Mouse (Mus musculus): ENCODE results near the gene Mrc2. TPM values are rescaled to one million over a fixed set of nuclear protein-coding genes. Genes with fewer than 3 reads are reported as not detected.

The Mrc2 gene
- polyA plus RNA-seq, 1 experiment from 2014 or later: 4.9 TPM

- no peak overlapping the region for H3K4me3 ChIP-seq (ENCODE audit: low read length)
- 17% methylated on average over 2 of the region's 2 CpGs for WGBS
- no peak overlapping the region for H3K27ac ChIP-seq (ENCODE audit: low read depth, low read length)
- H3K36me3 ChIP-seq (ENCODE audit: control insufficient read depth, insufficient read depth, low read length): peaks cover 10% of the 10 kb centered on the region
- H3K9me3 ChIP-seq (ENCODE audit: control insufficient read depth, low read length): no peaks in the 10 kb centered on the region
- no peak for ATAC-seq
- no peaks in the 10 kb centered on the region for H3K4me1 ChIP-seq (ENCODE audit: control insufficient read depth, insufficient read depth, low read depth, low read length)
- H3K4me2 ChIP-seq (ENCODE audit: low read length): no peak overlapping the region
- no peaks in the 10 kb centered on the region for H3K27me3 ChIP-seq (replicated peaks; ENCODE audit: control insufficient read depth, insufficient read depth, low read length)
- no peak overlapping the region for H3K9ac ChIP-seq (ENCODE audit: low read depth, low read length)
Observed at GRCm38 (mm10) chr11:105270155-105270554, 22.3 kb upstream of the Mrc2 start.

- no peaks in the 10 kb centered on the region for H3K4me1 ChIP-seq (ENCODE audit: control insufficient read depth, insufficient read depth, low read depth, low read length)
- H3K4me3 ChIP-seq (ENCODE audit: low read length): no peak overlapping the region
- H3K36me3 ChIP-seq (ENCODE audit: control insufficient read depth, insufficient read depth, low read length): peaks cover 24% of the 10 kb centered on the region
- no peaks in the 10 kb centered on the region for H3K9me3 ChIP-seq (ENCODE audit: control insufficient read depth, low read length)
- no peak overlapping the region for H3K4me2 ChIP-seq (ENCODE audit: low read length)
- H3K27ac ChIP-seq (ENCODE audit: low read depth, low read length): no peak overlapping the region
- 92% methylated on average over 6 of the region's 6 CpGs for WGBS
- ATAC-seq: no peak
- no peak overlapping the region for H3K9ac ChIP-seq (ENCODE audit: low read depth, low read length)
- no peaks in the 10 kb centered on the region for H3K27me3 ChIP-seq (replicated peaks; ENCODE audit: control insufficient read depth, insufficient read depth, low read length)
Observed at GRCm38 (mm10) chr11:105280456-105280855, 12.0 kb upstream of the Mrc2 start.

- H3K27ac ChIP-seq (ENCODE audit: low read depth, low read length): no peak overlapping the region
- no peak for ATAC-seq
- 86% methylated on average over 7 of the region's 7 CpGs for WGBS
- H3K9ac ChIP-seq (ENCODE audit: low read depth, low read length): no peak overlapping the region
- H3K4me2 ChIP-seq (ENCODE audit: low read length): no peak overlapping the region
- H3K4me3 ChIP-seq (ENCODE audit: low read length): no peak overlapping the region
- H3K36me3 ChIP-seq (ENCODE audit: control insufficient read depth, insufficient read depth, low read length): peaks cover 16% of the 10 kb centered on the region
- no peaks in the 10 kb centered on the region for H3K9me3 ChIP-seq (ENCODE audit: control insufficient read depth, low read length)
- no peaks in the 10 kb centered on the region for H3K27me3 ChIP-seq (replicated peaks; ENCODE audit: control insufficient read depth, insufficient read depth, low read length)
- H3K4me1 ChIP-seq (ENCODE audit: control insufficient read depth, insufficient read depth, low read depth, low read length): no peaks in the 10 kb centered on the region
Observed at GRCm38 (mm10) chr11:105281291-105281690, 11.2 kb upstream of the Mrc2 start.

GRCm38 (mm10) chr11:105281763-105282459, 10.5 kb upstream of the Mrc2 start:
- no peak overlapping the region for H3K4me2 ChIP-seq (ENCODE audit: low read length)
- H3K27ac ChIP-seq (ENCODE audit: low read depth, low read length): no peak overlapping the region
- ATAC-seq: no peak
- H3K36me3 ChIP-seq (ENCODE audit: control insufficient read depth, insufficient read depth, low read length): peaks cover 10% of the 10 kb centered on the region; the same call in 1 of the 2 replicates
- H3K4me3 ChIP-seq (ENCODE audit: low read length): no peak overlapping the region
- no peaks in the 10 kb centered on the region for H3K27me3 ChIP-seq (replicated peaks; ENCODE audit: control insufficient read depth, insufficient read depth, low read length)
- H3K9me3 ChIP-seq (ENCODE audit: control insufficient read depth, low read length): no peaks in the 10 kb centered on the region
- WGBS: 73% methylated on average over 12 of the region's 12 CpGs
- no peak overlapping the region for H3K9ac ChIP-seq (ENCODE audit: low read depth, low read length)
- no peaks in the 10 kb centered on the region for H3K4me1 ChIP-seq (ENCODE audit: control insufficient read depth, insufficient read depth, low read depth, low read length)

GRCm38 (mm10) chr11:105282460-105282859, 10.0 kb upstream of the Mrc2 start:
- no peak overlapping the region for H3K4me2 ChIP-seq (ENCODE audit: low read length)
- no peaks in the 10 kb centered on the region for H3K27me3 ChIP-seq (replicated peaks; ENCODE audit: control insufficient read depth, insufficient read depth, low read length)
- peaks cover 5% of the 10 kb centered on the region; the same call in 1 of the 2 replicates for H3K36me3 ChIP-seq (ENCODE audit: control insufficient read depth, insufficient read depth, low read length)
- no peak for ATAC-seq
- H3K9me3 ChIP-seq (ENCODE audit: control insufficient read depth, low read length): no peaks in the 10 kb centered on the region
- no peak overlapping the region for H3K9ac ChIP-seq (ENCODE audit: low read depth, low read length)
- H3K27ac ChIP-seq (ENCODE audit: low read depth, low read length): no peak overlapping the region
- WGBS: 67% methylated on average over 2 of the region's 2 CpGs
- no peak overlapping the region for H3K4me3 ChIP-seq (ENCODE audit: low read length)
- no peaks in the 10 kb centered on the region for H3K4me1 ChIP-seq (ENCODE audit: control insufficient read depth, insufficient read depth, low read depth, low read length)

GRCm38 (mm10) chr11:105283016-105283415, 9.4 kb upstream of the Mrc2 start:
- no peak overlapping the region for H3K4me3 ChIP-seq (ENCODE audit: low read length)
- no peaks in the 10 kb centered on the region for H3K4me1 ChIP-seq (ENCODE audit: control insufficient read depth, insufficient read depth, low read depth, low read length)
- no peak overlapping the region for H3K9ac ChIP-seq (ENCODE audit: low read depth, low read length)
- no peak overlapping the region for H3K27ac ChIP-seq (ENCODE audit: low read depth, low read length)
- no peaks in the 10 kb centered on the region for H3K9me3 ChIP-seq (ENCODE audit: control insufficient read depth, low read length)
- H3K4me2 ChIP-seq (ENCODE audit: low read length): no peak overlapping the region
- H3K36me3 ChIP-seq (ENCODE audit: control insufficient read depth, insufficient read depth, low read length): peaks cover 4% of the 10 kb centered on the region; the same call in 1 of the 2 replicates
- WGBS: 94% methylated on average over 9 of the region's 9 CpGs
- no peak for ATAC-seq
- H3K27me3 ChIP-seq (replicated peaks; ENCODE audit: control insufficient read depth, insufficient read depth, low read length): no peaks in the 10 kb centered on the region

GRCm38 (mm10) chr11:105285720-105286119, 6.7 kb upstream of the Mrc2 start:
- Histone ChIP-seq H3K9me3 (ENCODE audit: control insufficient read depth, low read length) (no peaks in the 10 kb centered on the region), H3K4me3 (ENCODE audit: low read length) (no peak overlapping the region), H3K4me2 (ENCODE audit: low read length) (no peak overlapping the region), H3K4me1 (ENCODE audit: control insufficient read depth, insufficient read depth, low read depth, low read length) (no peaks in the 10 kb centered on the region), H3K27ac (ENCODE audit: low read depth, low read length) (no peak overlapping the region), H3K36me3 (ENCODE audit: control insufficient read depth, insufficient read depth, low read length) (peaks cover 4% of the 10 kb centered on the region; the same call in 1 of the 2 replicates), H3K27me3 (replicated peaks; ENCODE audit: control insufficient read depth, insufficient read depth, low read length) (no peaks in the 10 kb centered on the region; the same call in 1 of the 2 replicates), H3K9ac (ENCODE audit: low read depth, low read length) (no peak overlapping the region)
- ATAC-seq: no peak
- 72% methylated on average over 3 of the region's 3 CpGs for WGBS

- H3K27ac ChIP-seq (ENCODE audit: low read depth, low read length): no peak overlapping the region
- H3K36me3 ChIP-seq (ENCODE audit: control insufficient read depth, insufficient read depth, low read length): no peaks in the 10 kb centered on the region
- WGBS: 66% methylated on average over 3 of the region's 3 CpGs
- no peak overlapping the region for H3K4me3 ChIP-seq (ENCODE audit: low read length)
- ATAC-seq: no peak
- H3K27me3 ChIP-seq (replicated peaks; ENCODE audit: control insufficient read depth, insufficient read depth, low read length): peaks cover 5% of the 10 kb centered on the region
- peaks cover 20% of the 10 kb centered on the region for H3K4me1 ChIP-seq (ENCODE audit: control insufficient read depth, insufficient read depth, low read depth, low read length)
- no peak overlapping the region for H3K4me2 ChIP-seq (ENCODE audit: low read length)
- no peaks in the 10 kb centered on the region for H3K9me3 ChIP-seq (ENCODE audit: control insufficient read depth, low read length)
- H3K9ac ChIP-seq (ENCODE audit: low read depth, low read length): no peak overlapping the region
Observed at GRCm38 (mm10) chr11:105289403-105289802, 3.0 kb upstream of the Mrc2 start.

GRCm38 (mm10) chr11:105291681-105292123, 741 bp upstream of the Mrc2 start:
- Histone ChIP-seq H3K27me3 (replicated peaks; ENCODE audit: control insufficient read depth, insufficient read depth, low read length) (peaks cover 5% of the 10 kb centered on the region), H3K36me3 (ENCODE audit: control insufficient read depth, insufficient read depth, low read length) (no peaks in the 10 kb centered on the region), H3K27ac (ENCODE audit: low read depth, low read length) (no peak overlapping the region), H3K9me3 (ENCODE audit: control insufficient read depth, low read length) (no peaks in the 10 kb centered on the region), H3K4me1 (ENCODE audit: control insufficient read depth, insufficient read depth, low read depth, low read length) (peaks cover 20% of the 10 kb centered on the region), H3K9ac (ENCODE audit: low read depth, low read length) (peak overlapping the region; percentile 68; the same call in 1 of the 2 replicates), H3K4me3 (ENCODE audit: low read length) (peak overlapping the region; percentile 57), H3K4me2 (ENCODE audit: low read length) (peak overlapping the region; percentile 99)
- WGBS: 4% methylated on average over 10 of the region's 10 CpGs
- ATAC-seq: 0 out of 2 replicates have a peak, but pooled peaks have one; percentile 4

Measured in hindbrain, embryonic 16.5 days (tissue).